Mouse (Mus musculus): ENCODE data around the gene Mettl7b.

Gene Mettl7b

GRCm38 (mm10) chr10:128919966-128920365, 40.8 kb downstream of the Mettl7b start:
- no peak for DNase-seq (ENCODE audit: low spot score in 2 of 2)

- DNase-seq (ENCODE audit: low spot score in 2 of 2), result no peak
Observed at GRCm38 (mm10) chr10:128919203-128919631, 41.6 kb downstream of the Mettl7b start.

GRCm38 (mm10) chr10:128918246-128918645, 42.5 kb downstream of the Mettl7b start:
- DNase-seq (ENCODE audit: low spot score in 2 of 2), result no peak

- no peak for DNase-seq (ENCODE audit: low spot score in 2 of 2)
Observed at GRCm38 (mm10) chr10:128917400-128917799, 43.4 kb downstream of the Mettl7b start.

GRCm38 (mm10) chr10:128916665-128917064, 44.1 kb downstream of the Mettl7b start:
- DNase-seq (ENCODE audit: low spot score in 2 of 2), result no peak

GRCm38 (mm10) chr10:128915550-128915949, 45.2 kb downstream of the Mettl7b start:
- no peak for DNase-seq (ENCODE audit: low spot score in 2 of 2)

- no peak for DNase-seq (ENCODE audit: low spot score in 2 of 2)
Observed at GRCm38 (mm10) chr10:128913696-128914095, 47.1 kb downstream of the Mettl7b start.

GRCm38 (mm10) chr10:128913219-128913618, 47.6 kb downstream of the Mettl7b start:
- DNase-seq (ENCODE audit: low spot score in 2 of 2), result peak; percentile 79 to 93

- no peak for DNase-seq (ENCODE audit: low spot score in 2 of 2)
Observed at GRCm38 (mm10) chr10:128912791-128913190, 48.0 kb downstream of the Mettl7b start.

- DNase-seq (ENCODE audit: low spot score in 2 of 2), result no peak
Observed at GRCm38 (mm10) chr10:128912268-128912667, 48.5 kb downstream of the Mettl7b start.

GRCm38 (mm10) chr10:128911430-128911829, 49.4 kb downstream of the Mettl7b start:
- no peak for DNase-seq (ENCODE audit: low spot score in 2 of 2)

- DNase-seq (ENCODE audit: low spot score in 2 of 2), result no peak
Observed at GRCm38 (mm10) chr10:128910066-128910841, 50.5 kb downstream of the Mettl7b start.

GRCm38 (mm10) chr10:128909567-128910028, 51.2 kb downstream of the Mettl7b start:
- peak in 1 of 2 experiments; percentile 35 for DNase-seq (ENCODE audit: low spot score in 2 of 2)

- no peak for DNase-seq (ENCODE audit: low spot score in 2 of 2)
Observed at GRCm38 (mm10) chr10:128908778-128909448, 51.9 kb downstream of the Mettl7b start.

All from spleen, postnatal 4 days (tissue).